Mouse (Mus musculus) forebrain, embryonic 10.5 days (tissue): ENCODE data around the gene Olfml2b. TPM values are rescaled to one million over a fixed set of nuclear protein-coding genes. Genes with fewer than 3 reads are reported as not detected.

ENCODE experiments used
- DNase-seq: peaks from one replicate; pipeline ENCODE4 v3.0.0-alpha.2; 2017; ENCODE audit warnings: low spot score; ENCODE audit errors: extremely low spot score
- H3K27ac ChIP-seq: fragments of 300-500 bp; sonication (generic); 2 replicates; pipeline ENCODE4 v1.5.1; 2016; ENCODE audit warnings: mild to moderate bottlenecking
- H3K27me3 ChIP-seq: fragments of 300-500 bp; sonication (generic); 2 replicates; pipeline ENCODE4 v1.6.1; 2016; ENCODE audit warnings: mild to moderate bottlenecking; ENCODE audit not compliant: poor library complexity, severe bottlenecking
- H3K36me3 ChIP-seq: fragments of 300-500 bp; sonication (generic); replicated peaks from 2 replicates; pipeline ENCODE4 v1.6.1; 2016; ENCODE audit warnings: mild to moderate bottlenecking, moderate library complexity
- H3K4me1 ChIP-seq: fragments of 300-500 bp; sonication (generic); 2 replicates; pipeline ENCODE4 v1.6.1; 2016
- H3K4me3 ChIP-seq: fragments of 300-500 bp; sonication (generic); 2 replicates; pipeline ENCODE4 v1.5.1; 2016; ENCODE audit warnings: mild to moderate bottlenecking, moderate library complexity
- H3K9me3 ChIP-seq: fragments of 300-500 bp; sonication (generic); 2 replicates; pipeline ENCODE4 v1.6.1; 2016; ENCODE audit warnings: mild to moderate bottlenecking, moderate library complexity
- WGBS: fragments of 180-500 bp; shearing (Covaris S2); methylation state at CpG from one replicate; pipeline ENCODE4 v1.1.7; 2016; 5-methylcytosine and 5-hydroxymethylcytosine counted together
- polyA plus RNA-seq: library from polyadenylated mRNA; unstranded; fragments of >200 nt; fragmentation: Nextera tagmentation; extraction: Ambion mirVana; gene quantifications from 2 replicates; pipeline ENCODE4 v1.2.1, GENCODE M21; 2016

The Olfml2b gene
- polyA plus RNA-seq, 1 experiment from 2014 or later: 4.1 TPM

GRCm38 (mm10) chr1:170729267-170729962 is 85.1 kb downstream of the Olfml2b start:
- Histone ChIP-seq H3K9me3 (no peaks in the 10 kb centered on the region), H3K27me3 (no peaks in the 10 kb centered on the region), H3K4me1 (no peaks in the 10 kb centered on the region), H3K27ac (no peak overlapping the region), H3K4me3 (no peak overlapping the region), H3K36me3 (no peaks in the 10 kb centered on the region)
- no peak for DNase-seq
- 89% methylated on average over 8 of the region's 8 CpGs for WGBS

- Histone ChIP-seq H3K4me1 (no peaks in the 10 kb centered on the region), H3K27ac (no peak overlapping the region), H3K4me3 (no peak overlapping the region), H3K9me3 (no peaks in the 10 kb centered on the region), H3K27me3 (no peaks in the 10 kb centered on the region), H3K36me3 (no peaks in the 10 kb centered on the region)
- WGBS: 89% methylated on average over 11 of the region's 11 CpGs
- DNase-seq: no peak
Observed at GRCm38 (mm10) chr1:170731865-170732595, 87.7 kb downstream of the Olfml2b start.

Other genes with a start within 250 kb of the Olfml2b start
- 9.8 and 10.5 TPM in 2 replicates for gene Nos1ap, start 54.7 kb upstream of the Olfml2b start, polyA plus RNA-seq
- gene Atf6, start 223.2 kb downstream of the Olfml2b start, polyA plus RNA-seq: 7.1 and 8.4 TPM in 2 replicates
- 0.19 and 0.39 TPM in 2 replicates for gene Gm26620, start 240.5 kb downstream of the Olfml2b start, polyA plus RNA-seq
- gene Dusp12, start 241.0 kb downstream of the Olfml2b start, polyA plus RNA-seq: 30.9 and 33.2 TPM in 2 replicates